Mouse (Mus musculus): ENCODE results near the gene Vamp4. TPM values are rescaled to one million over a fixed set of nuclear protein-coding genes. Genes with fewer than 3 reads are reported as not detected.
A peak's percentile ranks its signal among the peaks of the same experiment; 100 is the strongest.

The Vamp4 gene
- total RNA-seq (2014; fragmentation: Nextera tagmentation) (68.6 and 69.2 TPM in 2 replicates), total RNA-seq (2017) (36.5 and 46.7 TPM in 2 replicates), polyA plus RNA-seq (2012) (19.8 and 20.6 TPM in 2 replicates)

DNA sequence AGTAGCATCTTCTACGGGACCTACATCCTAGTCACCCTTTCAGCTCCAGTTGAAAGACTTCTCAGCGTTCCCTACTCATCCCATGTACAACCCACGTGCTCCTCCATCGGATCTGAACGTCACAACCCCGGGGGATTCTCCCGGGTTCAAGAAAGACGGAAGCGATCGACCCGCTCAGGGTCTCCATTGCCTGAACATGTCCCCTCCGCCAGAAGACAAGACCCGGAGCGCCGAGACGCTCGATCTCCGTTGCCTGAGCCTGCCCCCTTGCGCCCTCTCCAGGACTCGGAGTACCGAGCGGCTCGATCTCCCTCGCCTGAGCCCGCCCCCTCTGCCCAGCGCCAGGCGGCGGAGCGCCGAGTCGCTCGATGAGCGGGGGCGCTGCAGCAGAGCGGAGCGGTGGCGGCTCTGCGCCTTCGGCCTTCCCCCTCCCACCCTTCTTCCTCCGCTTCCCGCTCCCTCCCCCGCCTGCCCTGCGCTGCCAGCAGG, at the start of gene Vamp4:
Vamp4 (plus strand) TSS at position 256 of the 489 bp plus-strand sequence.
- TF ChIP-seq POLR2AphosphoS5 (IDR thresholded peaks at IDR 0.05; ENCODE audit: insufficient replicate concordance, low read depth, low read length) (no peak), TAL1 (conservative IDR thresholded peaks at IDR 0.05; ENCODE audit: low read depth, low read length) (no peak), CTCF (IDR thresholded peaks at IDR 0.05; ENCODE audit: low read depth, low read length) (no peak), GATA1 (IDR thresholded peaks at IDR 0.05; ENCODE audit: borderline replicate concordance, low read length) (no peak), GATA2 (IDR thresholded peaks at IDR 0.05; ENCODE audit: borderline replicate concordance, low read depth, low read length) (no peak)
- no peaks in the 10 kb centered on the region for H3K9me3 ChIP-seq (replicated peaks)
- peaks cover 22% of the 10 kb centered on the region for H3K36me3 ChIP-seq (replicated peaks)
- peak; percentile 87 for ATAC-seq (ENCODE audit: extremely low read depth, insufficient number of reproducible peaks, low FRiP score, poor library complexity, severe bottlenecking)
- 0 out of 2 replicates have a peak, but pooled peaks cover 3% of the 10 kb centered on the region for H3K27me3 ChIP-seq (ENCODE audit: insufficient read depth, low read length)
- peak within 1 kb of the TSS; percentile 91 for H3K4me3 ChIP-seq (ENCODE audit: low read depth, low read length)
- DNase-seq (ENCODE audit: low spot score), result peak; percentile 80
- peaks cover 18% of the 10 kb centered on the region for H3K4me1 ChIP-seq (ENCODE audit: insufficient read depth, low read depth, low read length)

DNA sequence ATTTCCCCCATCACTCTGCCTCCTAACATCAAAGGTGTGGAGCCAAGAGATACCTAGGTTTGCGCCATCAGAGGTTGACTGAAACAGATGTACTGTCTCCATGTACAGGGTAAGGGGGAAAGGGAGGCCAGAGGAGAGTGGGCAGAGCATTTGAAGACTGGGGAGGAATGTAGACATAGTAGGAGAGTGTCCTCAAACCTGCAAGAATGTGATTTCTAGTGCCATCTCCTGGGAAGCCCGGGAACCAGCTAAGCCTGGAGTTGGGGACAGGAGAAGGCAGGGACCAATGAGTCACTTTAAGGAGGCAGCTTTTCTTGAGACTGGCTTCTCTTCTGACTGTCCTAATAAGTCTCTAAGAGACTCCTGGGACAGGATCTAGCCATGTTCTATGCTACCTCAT, 40.7 kb upstream of the Vamp4 start:
- ATAC-seq (ENCODE audit: extremely low read depth, insufficient number of reproducible peaks, low FRiP score, poor library complexity, severe bottlenecking) (no peak), DNase-seq (ENCODE audit: low spot score) (no peak)
- TF ChIP-seq GATA1 (IDR thresholded peaks at IDR 0.05; ENCODE audit: borderline replicate concordance, low read length) (no peak), POLR2AphosphoS5 (IDR thresholded peaks at IDR 0.05; ENCODE audit: insufficient replicate concordance, low read depth, low read length) (no peak), TAL1 (conservative IDR thresholded peaks at IDR 0.05; ENCODE audit: low read depth, low read length) (no peak), CTCF (IDR thresholded peaks at IDR 0.05; ENCODE audit: low read depth, low read length) (no peak), GATA2 (IDR thresholded peaks at IDR 0.05; ENCODE audit: borderline replicate concordance, low read depth, low read length) (no peak)
- peaks cover 31% of the 10 kb centered on the region for H3K36me3 ChIP-seq (replicated peaks)
- H3K9me3 ChIP-seq (replicated peaks), result peaks cover 3% of the 10 kb centered on the region
- no peaks in the 10 kb centered on the region for H3K27me3 ChIP-seq (ENCODE audit: insufficient read depth, low read length)
- no peak overlapping the region for H3K4me3 ChIP-seq (ENCODE audit: low read depth, low read length)
- no peaks in the 10 kb centered on the region for H3K4me1 ChIP-seq (ENCODE audit: insufficient read depth, low read depth, low read length)

DNA sequence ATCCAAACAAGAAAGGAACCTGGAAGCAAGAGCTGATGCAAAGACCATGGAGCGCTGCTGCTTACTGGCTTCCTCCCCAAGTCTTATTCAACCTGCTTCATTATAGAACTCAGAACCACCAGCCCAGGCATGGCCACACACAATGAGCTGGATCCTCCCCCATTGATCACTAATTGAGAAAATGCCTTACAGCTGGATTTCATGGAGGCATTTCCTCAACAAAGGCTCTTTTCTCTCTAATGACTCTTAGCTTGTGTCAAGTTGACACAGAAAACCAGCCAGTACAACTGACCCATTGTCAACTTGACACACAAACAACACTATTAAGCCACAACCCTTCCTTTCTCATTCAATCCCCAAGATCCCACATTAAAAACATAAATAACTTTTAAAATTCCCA, 39.6 kb upstream of the Vamp4 start:
- Histone ChIP-seq H3K27me3 (ENCODE audit: insufficient read depth, low read length) (no peaks in the 10 kb centered on the region), H3K4me3 (ENCODE audit: low read depth, low read length) (no peak overlapping the region), H3K4me1 (ENCODE audit: insufficient read depth, low read depth, low read length) (no peaks in the 10 kb centered on the region), H3K36me3 (replicated peaks) (peaks cover 41% of the 10 kb centered on the region), H3K9me3 (replicated peaks) (peaks cover 3% of the 10 kb centered on the region)
- no peak for TF ChIP-seq GATA1 (IDR thresholded peaks at IDR 0.05; ENCODE audit: borderline replicate concordance, low read length)
- no peak for TF ChIP-seq GATA2 (IDR thresholded peaks at IDR 0.05; ENCODE audit: borderline replicate concordance, low read depth, low read length)
- no peak for TF ChIP-seq POLR2AphosphoS5 (IDR thresholded peaks at IDR 0.05; ENCODE audit: insufficient replicate concordance, low read depth, low read length)
- TF ChIP-seq CTCF (IDR thresholded peaks at IDR 0.05; ENCODE audit: low read depth, low read length), result no peak
- TF ChIP-seq TAL1 (conservative IDR thresholded peaks at IDR 0.05; ENCODE audit: low read depth, low read length), result no peak
- DNase-seq (ENCODE audit: low spot score), result no peak
- ATAC-seq (ENCODE audit: extremely low read depth, insufficient number of reproducible peaks, low FRiP score, poor library complexity, severe bottlenecking), result no peak

DNA sequence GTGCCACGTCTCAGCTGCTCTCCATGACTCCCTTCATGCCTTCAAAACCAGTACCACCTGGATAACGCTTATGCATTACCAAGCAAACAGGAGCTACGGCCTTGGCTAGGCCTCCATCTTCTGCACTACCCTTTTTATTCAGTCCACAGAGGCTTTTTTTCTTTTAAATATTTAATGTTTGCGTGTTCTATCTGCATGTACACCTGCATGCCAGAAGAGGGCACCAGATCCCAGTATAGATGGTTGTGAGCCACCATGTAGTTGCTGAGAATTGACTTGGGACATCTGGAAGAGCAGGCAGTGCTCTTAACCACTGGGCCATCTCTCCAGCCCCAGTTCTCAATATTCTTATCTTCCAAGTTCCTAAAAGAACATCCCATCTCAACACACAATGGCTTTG, 38.7 kb upstream of the Vamp4 start:
- TF ChIP-seq CTCF (IDR thresholded peaks at IDR 0.05; ENCODE audit: low read depth, low read length) (0 out of 2 replicates have a peak, but pooled peaks have one; percentile 11), GATA1 (IDR thresholded peaks at IDR 0.05; ENCODE audit: borderline replicate concordance, low read length) (no peak)
- Histone ChIP-seq H3K9me3 (replicated peaks) (peaks cover 3% of the 10 kb centered on the region), H3K4me1 (ENCODE audit: insufficient read depth, low read depth, low read length) (no peaks in the 10 kb centered on the region), H3K27me3 (ENCODE audit: insufficient read depth, low read length) (no peaks in the 10 kb centered on the region), H3K36me3 (replicated peaks) (peaks cover 50% of the 10 kb centered on the region), H3K4me3 (ENCODE audit: low read depth, low read length) (no peak overlapping the region)
- no peak for ATAC-seq (ENCODE audit: extremely low read depth, insufficient number of reproducible peaks, low FRiP score, poor library complexity, severe bottlenecking)
- DNase-seq (ENCODE audit: low spot score), result no peak

DNA sequence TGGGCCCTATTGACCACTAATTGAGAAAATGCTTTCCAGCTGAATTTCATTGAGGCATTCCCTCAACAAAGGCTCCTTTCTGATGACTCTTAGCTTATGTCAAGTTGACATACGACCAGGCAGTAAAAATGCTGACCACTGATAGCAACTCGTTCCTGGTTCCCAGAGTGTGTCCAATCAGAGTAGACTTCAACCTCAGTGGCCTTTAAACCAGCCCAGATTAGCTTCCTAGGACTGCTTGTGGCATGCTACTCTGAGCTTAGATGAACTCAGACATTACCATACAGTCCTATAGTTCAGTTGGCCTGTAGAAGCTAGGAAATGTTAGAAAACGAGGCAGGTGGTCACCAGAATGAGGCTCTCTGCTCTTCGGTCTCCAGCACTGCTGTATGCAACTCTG, 38.0 kb upstream of the Vamp4 start:
- H3K4me3 ChIP-seq (ENCODE audit: low read depth, low read length), result no peak overlapping the region
- TF ChIP-seq GATA1 (IDR thresholded peaks at IDR 0.05; ENCODE audit: borderline replicate concordance, low read length) (no peak), CTCF (IDR thresholded peaks at IDR 0.05; ENCODE audit: low read depth, low read length) (no peak), POLR2AphosphoS5 (IDR thresholded peaks at IDR 0.05; ENCODE audit: insufficient replicate concordance, low read depth, low read length) (no peak), TAL1 (conservative IDR thresholded peaks at IDR 0.05; ENCODE audit: low read depth, low read length) (no peak), GATA2 (IDR thresholded peaks at IDR 0.05; ENCODE audit: borderline replicate concordance, low read depth, low read length) (no peak)
- DNase-seq (ENCODE audit: low spot score) (no peak), ATAC-seq (ENCODE audit: extremely low read depth, insufficient number of reproducible peaks, low FRiP score, poor library complexity, severe bottlenecking) (no peak)
- H3K27me3 ChIP-seq (ENCODE audit: insufficient read depth, low read length), result no peaks in the 10 kb centered on the region
- H3K36me3 ChIP-seq (replicated peaks), result peaks cover 57% of the 10 kb centered on the region
- no peaks in the 10 kb centered on the region for H3K4me1 ChIP-seq (ENCODE audit: insufficient read depth, low read depth, low read length)
- peaks cover 3% of the 10 kb centered on the region for H3K9me3 ChIP-seq (replicated peaks)

DNA sequence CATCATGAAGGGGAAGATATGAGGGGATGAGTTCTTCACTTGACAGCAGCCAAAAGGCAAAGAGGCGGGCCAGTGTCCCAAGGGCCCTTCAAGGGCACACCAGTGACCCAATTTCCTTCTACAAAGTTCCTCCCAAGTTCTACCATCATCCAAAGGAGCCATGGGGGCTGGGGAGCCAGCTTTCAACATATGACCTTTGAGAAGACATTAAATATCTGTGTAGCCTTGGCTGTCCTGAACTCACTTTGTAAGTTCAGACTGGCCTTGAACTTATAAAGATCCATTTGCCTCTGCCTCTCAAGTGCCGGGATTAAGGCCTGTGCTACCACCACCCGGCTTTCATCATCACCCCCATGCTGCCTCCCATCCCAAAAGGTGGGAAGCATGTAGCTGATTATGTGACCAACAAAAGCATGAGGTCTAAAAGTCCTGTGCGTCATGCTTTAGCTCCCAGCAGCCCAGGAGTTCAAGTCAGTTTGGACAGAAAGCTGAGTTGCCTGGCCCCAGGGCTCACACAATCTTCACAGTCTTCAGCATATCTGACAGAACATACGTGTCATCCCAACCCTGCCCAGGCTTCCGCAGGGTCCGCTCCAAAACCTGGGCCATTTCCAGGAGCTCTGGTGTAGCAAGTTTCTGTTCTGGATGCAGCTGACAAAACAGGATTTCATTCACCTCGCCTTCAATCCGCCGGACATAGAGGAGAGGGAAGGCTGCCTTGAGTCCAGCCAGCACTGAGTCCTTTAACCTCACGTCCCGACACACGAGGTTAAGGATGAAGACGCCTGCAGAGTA, 36.4 kb upstream of the Vamp4 start:
- TF ChIP-seq TAL1 (conservative IDR thresholded peaks at IDR 0.05; ENCODE audit: low read depth, low read length) (no peak), CTCF (IDR thresholded peaks at IDR 0.05; ENCODE audit: low read depth, low read length) (no peak), GATA1 (IDR thresholded peaks at IDR 0.05; ENCODE audit: borderline replicate concordance, low read length) (no peak), GATA2 (IDR thresholded peaks at IDR 0.05; ENCODE audit: borderline replicate concordance, low read depth, low read length) (no peak), POLR2AphosphoS5 (IDR thresholded peaks at IDR 0.05; ENCODE audit: insufficient replicate concordance, low read depth, low read length) (no peak)
- DNase-seq (ENCODE audit: low spot score), result no peak
- peaks cover 69% of the 10 kb centered on the region for H3K36me3 ChIP-seq (replicated peaks)

More for the DNA sequence above, 36.4 kb upstream of the Vamp4 start:
- no peak overlapping the region for H3K4me3 ChIP-seq (ENCODE audit: low read depth, low read length)
- no peak for ATAC-seq (ENCODE audit: extremely low read depth, insufficient number of reproducible peaks, low FRiP score, poor library complexity, severe bottlenecking)
- H3K9me3 ChIP-seq (replicated peaks), result no peaks in the 10 kb centered on the region; the same call in 1 of the 2 replicates
- no peaks in the 10 kb centered on the region; the same call in 1 of the 2 replicates for H3K4me1 ChIP-seq (ENCODE audit: insufficient read depth, low read depth, low read length)
- H3K27me3 ChIP-seq (ENCODE audit: insufficient read depth, low read length), result no peaks in the 10 kb centered on the region
